In genomic region chr12:66055206-66055605, GRCm38 (mm10) we compare ENCODE assay signal across 26 mouse cellular contexts.
A peak's percentile ranks its signal among the peaks of the same experiment; 100 is the strongest.
DNase-seq lines count a peak whose midpoint lies in the region; ATAC-seq lines count a peak whose summit lies in the region.
"Had no signal": no experiment of that assay in that cellular context is flagged by ENCODE, and none has a peak within 500 bp of the region (broad histone marks: within the 10 kb centered on the region; RNA-seq: fewer than 3 reads in every experiment).

No protein-coding gene starts in this region.

- 62% methylated on average over 2 of the region's 2 CpGs for WGBS in midbrain, embryonic 14.5 days
- 86% methylated on average over 2 of the region's 2 CpGs for WGBS in midbrain, embryonic 10.5 days
- 59% methylated on average over 2 of the region's 2 CpGs for WGBS in midbrain, embryonic 16.5 days

- H3K27me3 ChIP-seq in midbrain, embryonic 14.5 days (ENCODE audit: control insufficient read depth, insufficient read depth, low read length): no peaks in the 10 kb centered on the region
- H3K27me3 ChIP-seq in midbrain, embryonic 10.5 days (ENCODE audit: low read depth, poor library complexity, severe bottlenecking): no peaks in the 10 kb centered on the region
- no peaks in the 10 kb centered on the region for H3K27me3 ChIP-seq in midbrain, embryonic 16.5 days (ENCODE audit: control insufficient read depth, insufficient read depth, low read depth, low read length)
- H3K27me3 ChIP-seq: embryonic facial prominence, embryonic 13.5 days; forebrain, embryonic 12.5 days; forebrain, embryonic 15.5 days; heart, embryonic 12.5 days; heart, embryonic 15.5 days; hindbrain, embryonic 15.5 days had no signal

- H3K4me1 ChIP-seq in midbrain, embryonic 14.5 days (ENCODE audit: control insufficient read depth, insufficient read depth, low read length): no peaks in the 10 kb centered on the region
- no peaks in the 10 kb centered on the region for H3K4me1 ChIP-seq in midbrain, embryonic 10.5 days
- no peaks in the 10 kb centered on the region for H3K4me1 ChIP-seq in midbrain, embryonic 16.5 days (ENCODE audit: control insufficient read depth, insufficient read depth, low read length)
- H3K4me1 ChIP-seq: embryonic facial prominence, embryonic 10.5 days; embryonic facial prominence, embryonic 13.5 days; forebrain, embryonic 12.5 days; forebrain, embryonic 15.5 days; heart, embryonic 12.5 days; heart, embryonic 15.5 days; hindbrain, embryonic 15.5 days had no signal

- no peaks in the 10 kb centered on the region for H3K36me3 ChIP-seq in midbrain, embryonic 14.5 days (ENCODE audit: control insufficient read depth, insufficient read depth, low read length)
- no peaks in the 10 kb centered on the region for H3K36me3 ChIP-seq in midbrain, embryonic 10.5 days
- H3K36me3 ChIP-seq in midbrain, embryonic 16.5 days (ENCODE audit: control insufficient read depth, insufficient read depth, low read length): no peaks in the 10 kb centered on the region
- H3K36me3 ChIP-seq: embryonic facial prominence, embryonic 10.5 days; embryonic facial prominence, embryonic 13.5 days; forebrain, embryonic 12.5 days; forebrain, embryonic 15.5 days; heart, embryonic 12.5 days; heart, embryonic 15.5 days; hindbrain, embryonic 15.5 days had no signal

- peak; percentile 56 for DNase-seq in midbrain, embryonic 14.5 days
- DNase-seq in midbrain, embryonic 10.5 days (ENCODE audit: low spot score): no peak
- peak; percentile 49 for DNase-seq in retina, postnatal 1 day
- no peak for DNase-seq in left cerebral cortex, adult 18-20 months (ENCODE audit: low spot score in 2 of 2)
- DNase-seq in liver: no peak
- DNase-seq: adrenal gland, adult 2 months; adrenal gland, postnatal 14 days; cerebellum, adult 11-12 months; cerebellum, adult 8-10 months; cerebellum, postnatal 10 days; cerebellum, postnatal 36 days; embryo, embryonic 11 days; gastrocnemius, postnatal 25 days; heart, adult 18-20 months; heart, postnatal 10 days; heart, postnatal 4 days had no signal

- no peak overlapping the region for H3K9ac ChIP-seq in midbrain, embryonic 14.5 days (replicated peaks; ENCODE audit: low read length)
- no peak overlapping the region for H3K9ac ChIP-seq in midbrain, embryonic 16.5 days (ENCODE audit: low read depth, low read length)
- H3K9ac ChIP-seq: embryonic facial prominence, embryonic 13.5 days; forebrain, embryonic 12.5 days; forebrain, embryonic 15.5 days; heart, embryonic 12.5 days; heart, embryonic 15.5 days; hindbrain, embryonic 15.5 days had no signal

- H3K27ac ChIP-seq in midbrain, embryonic 14.5 days (replicated peaks; ENCODE audit: low read depth, low read length): no peak overlapping the region
- H3K27ac ChIP-seq in midbrain, embryonic 10.5 days (replicated peaks): no peak overlapping the region
- no peak overlapping the region for H3K27ac ChIP-seq in midbrain, embryonic 16.5 days (ENCODE audit: low read length)
- H3K27ac ChIP-seq: embryonic facial prominence, embryonic 10.5 days; embryonic facial prominence, embryonic 13.5 days; forebrain, embryonic 12.5 days; forebrain, embryonic 15.5 days; heart, embryonic 15.5 days; hindbrain, embryonic 15.5 days had no signal

- H3K9me3 ChIP-seq in midbrain, embryonic 14.5 days (ENCODE audit: control insufficient read depth, low read length): no peaks in the 10 kb centered on the region
- H3K9me3 ChIP-seq in midbrain, embryonic 10.5 days (replicated peaks): no peaks in the 10 kb centered on the region
- no peaks in the 10 kb centered on the region for H3K9me3 ChIP-seq in midbrain, embryonic 16.5 days (replicated peaks; ENCODE audit: control insufficient read depth, low read length, poor library complexity, severe bottlenecking)
- H3K9me3 ChIP-seq: embryonic facial prominence, embryonic 10.5 days; embryonic facial prominence, embryonic 13.5 days; forebrain, embryonic 12.5 days; forebrain, embryonic 15.5 days; heart, embryonic 12.5 days; heart, embryonic 15.5 days; hindbrain, embryonic 15.5 days had no signal

- no peak overlapping the region for H3K4me3 ChIP-seq in midbrain, embryonic 14.5 days (replicated peaks; ENCODE audit: low read depth, low read length)
- no peak overlapping the region for H3K4me3 ChIP-seq in midbrain, embryonic 10.5 days
- no peak overlapping the region for H3K4me3 ChIP-seq in midbrain, embryonic 16.5 days (ENCODE audit: low read depth, low read length)
- H3K4me3 ChIP-seq: embryonic facial prominence, embryonic 10.5 days; embryonic facial prominence, embryonic 13.5 days; erythroblast, embryonic 14.5 days; forebrain, embryonic 12.5 days; forebrain, embryonic 15.5 days; heart, embryonic 12.5 days; heart, embryonic 15.5 days; hindbrain, embryonic 15.5 days had no signal

- no peak overlapping the region for H3K4me2 ChIP-seq in midbrain, embryonic 14.5 days (ENCODE audit: low read length)
- H3K4me2 ChIP-seq in midbrain, embryonic 16.5 days (ENCODE audit: low read length): no peak overlapping the region
- H3K4me2 ChIP-seq: embryonic facial prominence, embryonic 13.5 days; forebrain, embryonic 12.5 days; forebrain, embryonic 15.5 days; heart, embryonic 12.5 days; heart, embryonic 15.5 days; hindbrain, embryonic 15.5 days had no signal

- ATAC-seq in midbrain, embryonic 14.5 days (ENCODE audit: low FRiP score, low TSS enrichment): peak; percentile 34; the same call in 1 of the 2 replicates
- peak; percentile 68; the same call in 1 of the 2 replicates for ATAC-seq in midbrain, embryonic 16.5 days
- ATAC-seq: CD4-positive, CD25-positive, alpha-beta regulatory T cell, adult 4 months; forebrain, embryonic 15.5 days had no signal

Comparison
In these comparisons a context has a peak if more than half of its experiments do, and no peak if none do; other contexts are left out.
1. DNase-seq: peak in midbrain, embryonic 14.5 days (single experiment) and retina, postnatal 1 day (single experiment); none in midbrain, embryonic 10.5 days (single experiment), left cerebral cortex, adult 18-20 months (0 of 2) and liver (single experiment).